In the genomic region with DNA sequence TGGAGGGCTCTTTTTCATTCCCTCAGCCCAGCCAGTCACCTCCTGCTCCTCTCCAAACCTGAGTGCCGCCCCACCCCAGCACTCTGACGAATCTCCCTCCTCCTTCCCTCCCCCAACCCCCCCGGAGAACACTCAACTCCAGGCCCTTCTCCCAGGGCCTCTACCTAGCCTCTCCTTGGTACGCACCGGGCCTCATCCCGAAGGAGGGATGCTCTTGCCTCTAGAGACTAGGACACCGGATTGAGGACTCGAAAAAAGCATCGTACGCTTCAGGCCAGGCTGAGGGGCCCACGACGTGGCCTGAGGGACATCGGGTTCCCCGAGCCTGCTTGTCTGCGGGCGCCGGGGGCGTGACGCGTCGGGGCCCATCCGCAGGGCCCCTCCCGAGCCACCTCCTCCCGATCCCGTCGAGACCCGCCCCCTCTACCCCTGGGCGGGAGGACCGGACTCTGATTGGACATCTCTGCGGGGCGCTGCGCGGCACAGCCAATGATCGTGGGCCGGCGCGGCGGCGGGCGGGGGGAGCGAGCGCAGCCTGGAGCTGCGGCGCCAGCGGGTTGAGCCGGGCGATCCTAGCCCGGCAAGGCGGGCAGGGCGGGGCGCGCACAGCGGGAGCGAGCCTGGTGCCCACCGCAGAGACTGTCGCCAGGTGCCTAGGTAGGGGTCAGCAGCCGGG, we compare ENCODE assay signal across 8 mouse cellular contexts. TPM values are rescaled to one million over a fixed set of nuclear protein-coding genes. Genes with fewer than 3 reads are reported as not detected.
A peak's percentile ranks its signal among the peaks of the same experiment; 100 is the strongest.
DNase-seq lines count a peak whose midpoint lies in the region; ATAC-seq lines count a peak whose summit lies in the region.

A gene (plus strand): TSS at position 538 of the 676 bp plus-strand sequence.

- no peaks in the 10 kb centered on the region for H3K36me3 ChIP-seq in heart, embryonic 14.5 days (ENCODE audit: control insufficient read depth, insufficient read depth, low read length)
- no peaks in the 10 kb centered on the region for H3K36me3 ChIP-seq in liver, embryonic 11.5 days (ENCODE audit: control insufficient read depth, insufficient read depth, low read length)
- no peaks in the 10 kb centered on the region for H3K36me3 ChIP-seq in splenic B cell, adult 2 months (ENCODE audit: control insufficient read depth, insufficient read depth, low read length, poor library complexity, severe bottlenecking)

- H3K9ac ChIP-seq in heart, embryonic 14.5 days (ENCODE audit: low read length) = peak within 1 kb of the TSS; percentile 73
- H3K9ac ChIP-seq in liver, embryonic 11.5 days (ENCODE audit: low read depth, low read length) = peak within 1 kb of the TSS; percentile 55

- no peaks in the 10 kb centered on the region for H3K9me3 ChIP-seq in heart, embryonic 14.5 days (ENCODE audit: control insufficient read depth, low read length)
- no peaks in the 10 kb centered on the region for H3K9me3 ChIP-seq in liver, embryonic 11.5 days (ENCODE audit: control insufficient read depth, low read length)

- H3K4me1 ChIP-seq in heart, embryonic 14.5 days (ENCODE audit: control insufficient read depth in 2 of 2, insufficient read depth in 2 of 2, low read length in 2 of 2) = peaks cover 10 to 18% of the 10 kb centered on the region in 2 experiments; a peak in 2 of 4 replicates
- 0 out of 2 replicates have a peak, but pooled peaks cover 8% of the 10 kb centered on the region for H3K4me1 ChIP-seq in liver, embryonic 11.5 days (replicated peaks; ENCODE audit: control insufficient read depth, insufficient read depth, low read length)

- 1% methylated on average over 54 of the region's 57 CpGs for WGBS in heart, embryonic 14.5 days
- WGBS in liver, embryonic 11.5 days = 1% methylated on average over 57 of the region's 57 CpGs

- ATAC-seq in CD4-positive, CD25-positive, alpha-beta regulatory T cell, adult 4 months = peak; percentile 91
- peak; percentile 91 for ATAC-seq in heart, embryonic 14.5 days (ENCODE audit: insufficient number of reproducible peaks, insufficient read depth, low FRiP score, low read depth)
- peak; percentile 95 for ATAC-seq in liver, embryonic 11.5 days (replicated peaks; ENCODE audit: low FRiP score)

- H3K4me2 ChIP-seq in heart, embryonic 14.5 days (ENCODE audit: low read length) = peak within 1 kb of the TSS; percentile 100
- H3K4me2 ChIP-seq in liver, embryonic 11.5 days = peak within 1 kb of the TSS; percentile 100

- DNase-seq in brain, embryonic 18.5 days (ENCODE audit: low read depth, low spot score) = peak; percentile 88
- peak; percentile 61 for DNase-seq in fibroblast of lung, adult 2 months (ENCODE audit: low read depth)
- peak; percentile 95 for DNase-seq in kidney, postnatal 10 days
- peak; percentile 92 for DNase-seq in liver, embryonic 11.5 days (ENCODE audit: low spot score)
- peak; percentile 94 for DNase-seq in naive thymus-derived CD4-positive, alpha-beta T cell, adult 2 months (ENCODE audit: low read depth)
- peak; percentile 88 for DNase-seq in splenic B cell, adult 2 months (ENCODE audit: low read depth, low spot score)

- peaks cover 54% of the 10 kb centered on the region for H3K27me3 ChIP-seq in heart, embryonic 14.5 days (ENCODE audit: control insufficient read depth, insufficient read depth, low read length)
- peaks cover 30% of the 10 kb centered on the region for H3K27me3 ChIP-seq in liver, embryonic 11.5 days (replicated peaks; ENCODE audit: control insufficient read depth, insufficient read depth, low read length)
- no peaks in the 10 kb centered on the region for H3K27me3 ChIP-seq in splenic B cell, adult 2 months (ENCODE audit: control insufficient read depth, insufficient read depth, low read length, poor library complexity, severe bottlenecking)

- peak within 1 kb of the TSS; percentile 65 for H3K4me3 ChIP-seq in heart, embryonic 14.5 days (ENCODE audit: control insufficient read depth in 1 of 2, insufficient read depth in 1 of 2, low read depth in 1 of 2, low read length in 2 of 2)
- H3K4me3 ChIP-seq in liver, embryonic 11.5 days (ENCODE audit: low read depth, low read length) = peak within 1 kb of the TSS; percentile 67

- no peak within 1 kb of the TSS for H3K27ac ChIP-seq in heart, embryonic 14.5 days (replicated peaks in 1 of 2; ENCODE audit: control insufficient read depth in 1 of 2, insufficient read depth in 1 of 2, low read depth in 2 of 2, low read length in 2 of 2)
- no peak within 1 kb of the TSS for H3K27ac ChIP-seq in liver, embryonic 11.5 days (ENCODE audit: low read depth, low read length)

RNA-seq across cellular contexts. Expression of the gene that starts here (rescaled TPM):
- polyA plus RNA-seq in CD4-positive, CD25-positive, alpha-beta regulatory T cell, adult 4 months (2017; shearing (Covaris generic)) = 1 to 10 TPM; 2.3 to 5.8 TPM
- 0.81 and 1.2 TPM in 2 replicates for polyA plus RNA-seq in heart, embryonic 14.5 days (2014; fragmentation: Nextera tagmentation; extraction: Ambion mirVana)
- 2.6 and 3.0 TPM in 2 replicates for polyA plus RNA-seq in liver, embryonic 11.5 days (2014; fragmentation: Nextera tagmentation; extraction: Ambion mirVana)
